Mouse (Mus musculus) 3134 (cell line): ENCODE measurements at regions not wholly inside any gene's neighbourhood (a gene's known extent, or its start where the extent isn't known, plus 50 kb on each side); places are given as distances from the start of the nearest gene placed in this dataset.
"Not testable (repeated sequence)": the region's sequence is repeated elsewhere in the genome, so short reads cannot be mapped to it uniquely, and the experiment has no call there.

Experiments used
- DNase-seq: peaks from one replicate; pipeline ENCODE4 v3.0.0-alpha.2; 2011; ENCODE audit warnings: low spot score; ENCODE audit not compliant: insufficient read length; ENCODE audit errors: extremely low read depth

GRCm38 (mm10) chr13:75483157-75483915 is 223.2 kb upstream of the Ell2 start:
- DNase-seq, result not testable (repeated sequence)

GRCm38 (mm10) chr13:75484252-75484651 is 222.3 kb upstream of the Ell2 start:
- not testable (repeated sequence) for DNase-seq

- DNase-seq, result no peak
Measured at GRCm38 (mm10) chr13:75501530-75501929, 205.0 kb upstream of the Ell2 start.

GRCm38 (mm10) chr13:75503394-75503793 is 203.2 kb upstream of the Ell2 start:
- no peak for DNase-seq

DNA sequence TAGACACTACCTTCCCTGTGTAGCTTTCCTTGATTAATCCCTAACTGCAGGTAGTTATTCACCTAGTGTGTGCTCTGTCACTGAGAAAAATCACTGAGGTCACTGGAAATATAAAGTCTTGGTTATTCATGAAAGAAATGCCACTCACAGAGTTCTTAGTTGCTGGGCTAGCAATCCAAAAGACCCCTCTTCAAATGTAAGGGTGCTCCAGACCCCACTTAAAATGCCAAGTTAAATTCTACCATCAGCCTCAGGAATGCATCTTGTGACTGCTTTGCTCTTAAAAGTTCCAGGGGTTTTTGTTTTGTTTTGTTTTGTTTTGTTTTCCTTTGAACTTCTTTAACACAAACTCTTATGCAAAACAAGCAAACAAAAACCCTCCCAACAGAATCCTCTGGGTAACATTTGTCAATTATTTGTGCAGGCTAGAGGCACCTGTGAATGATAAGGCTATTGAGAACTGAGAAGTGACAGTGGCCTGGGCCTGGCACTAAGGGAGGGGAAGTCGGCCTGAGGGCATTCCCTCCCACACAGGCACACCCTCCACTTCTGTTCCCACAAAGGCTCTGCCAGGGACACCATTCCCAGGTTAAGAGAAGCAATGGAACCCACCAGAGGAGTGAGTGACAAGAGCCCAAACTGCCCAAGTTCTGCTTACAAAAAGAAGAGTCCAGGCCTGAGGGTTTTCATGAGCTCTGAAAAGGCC is 192.1 kb upstream of the Ell2 start:
- DNase-seq, result no peak

DNA sequence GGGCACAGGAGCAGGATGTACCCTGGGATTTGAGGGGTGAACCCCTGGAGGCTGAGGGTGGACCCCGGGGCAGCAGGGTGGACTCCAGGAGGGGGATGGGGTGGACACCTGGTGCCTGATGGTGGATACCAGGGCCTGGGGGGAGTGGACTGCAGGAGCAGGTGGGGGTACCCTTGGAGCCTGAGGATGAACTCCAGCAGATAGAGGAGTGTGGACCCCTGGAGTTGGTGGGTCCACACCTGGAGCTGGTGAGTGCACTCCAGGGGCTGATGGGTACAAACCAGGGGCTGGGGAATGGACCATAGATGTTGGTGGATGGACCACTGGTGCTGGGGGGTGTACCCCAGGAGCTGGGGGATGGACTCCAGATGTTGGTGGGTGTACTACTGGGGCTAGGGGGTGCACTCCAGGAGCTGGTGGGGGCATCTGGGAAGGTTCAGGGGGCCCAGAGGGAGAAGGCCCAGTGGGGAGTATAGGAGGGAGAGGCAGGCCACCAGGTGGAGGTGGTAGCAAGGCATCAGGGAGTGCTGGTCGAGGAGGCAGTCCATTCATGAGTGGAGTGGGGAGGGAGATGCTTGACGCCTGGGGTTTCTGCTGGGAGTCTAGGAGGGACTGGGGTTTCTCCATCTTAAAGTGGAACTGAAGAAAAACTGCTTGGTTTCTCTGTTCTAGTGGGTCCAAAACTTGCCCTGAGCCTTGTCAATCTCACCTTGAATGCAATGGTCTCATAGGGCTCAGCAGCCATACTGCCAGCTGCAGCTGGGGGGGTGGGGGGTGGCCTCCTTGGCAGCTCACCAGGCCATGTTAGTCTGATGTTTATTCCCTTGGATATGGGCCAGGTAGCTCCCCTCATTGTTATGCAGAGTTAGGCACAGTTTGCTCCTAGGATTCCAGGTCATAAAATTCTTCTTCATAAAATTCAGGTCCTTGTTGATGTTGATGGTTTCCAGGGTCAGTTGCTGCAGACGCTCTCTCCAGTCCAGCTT is 183.0 kb upstream of the Ell2 start:
- no peak for DNase-seq

DNA sequence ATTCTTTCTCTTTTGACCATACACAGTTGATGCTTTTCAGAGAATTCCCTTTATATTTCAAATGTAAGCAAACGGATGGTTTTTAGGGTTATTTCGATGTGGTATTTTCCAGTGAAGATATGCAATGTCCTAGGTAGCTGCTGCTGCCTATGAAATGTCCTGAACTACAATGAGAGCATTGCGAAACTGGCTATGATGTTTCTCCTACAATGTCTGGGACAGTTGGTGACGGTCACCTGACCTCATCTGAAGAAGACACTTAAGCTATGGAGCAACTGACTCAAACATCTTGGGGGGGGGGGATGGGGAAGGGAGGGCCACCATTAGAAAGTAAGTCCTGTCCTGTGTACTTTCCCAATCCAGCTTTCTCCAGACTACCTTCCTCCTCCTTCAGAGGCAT is 182.1 kb upstream of the Ell2 start:
- DNase-seq, result no peak

GRCm38 (mm10) chr13:75531566-75531965 is 175.0 kb upstream of the Ell2 start:
- DNase-seq, result no peak

GRCm38 (mm10) chr13:75541446-75541845 is 165.1 kb upstream of the Ell2 start:
- DNase-seq, result no peak

- DNase-seq, result no peak
Measured at GRCm38 (mm10) chr13:75542253-75542945, 164.2 kb upstream of the Ell2 start.

DNA sequence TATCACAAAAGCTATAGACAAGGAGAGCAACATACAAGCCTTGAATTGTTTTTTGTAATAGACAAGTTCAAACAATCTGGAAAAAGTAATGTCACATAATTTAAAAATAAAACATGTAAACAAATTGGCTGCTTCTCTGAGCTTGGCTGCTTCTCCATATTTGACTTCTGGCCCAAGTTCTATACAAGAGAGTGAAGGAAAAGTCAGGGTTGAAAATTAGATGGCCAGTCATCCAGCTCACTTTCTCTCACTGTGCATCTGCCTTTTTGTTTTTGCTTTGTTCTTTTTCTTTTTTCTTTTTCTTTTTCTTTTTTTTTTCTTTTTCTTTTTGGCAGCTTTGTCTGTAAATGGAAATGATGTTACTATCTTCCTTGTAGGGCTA is 163.6 kb upstream of the Ell2 start:
- DNase-seq, result no peak

- no peak for DNase-seq
Measured at GRCm38 (mm10) chr13:75543595-75543994, 163.0 kb upstream of the Ell2 start.

GRCm38 (mm10) chr13:75544728-75545127 is 161.8 kb upstream of the Ell2 start:
- DNase-seq, result no peak

GRCm38 (mm10) chr13:75547791-75548190 is 158.8 kb upstream of the Ell2 start:
- no peak for DNase-seq

DNA sequence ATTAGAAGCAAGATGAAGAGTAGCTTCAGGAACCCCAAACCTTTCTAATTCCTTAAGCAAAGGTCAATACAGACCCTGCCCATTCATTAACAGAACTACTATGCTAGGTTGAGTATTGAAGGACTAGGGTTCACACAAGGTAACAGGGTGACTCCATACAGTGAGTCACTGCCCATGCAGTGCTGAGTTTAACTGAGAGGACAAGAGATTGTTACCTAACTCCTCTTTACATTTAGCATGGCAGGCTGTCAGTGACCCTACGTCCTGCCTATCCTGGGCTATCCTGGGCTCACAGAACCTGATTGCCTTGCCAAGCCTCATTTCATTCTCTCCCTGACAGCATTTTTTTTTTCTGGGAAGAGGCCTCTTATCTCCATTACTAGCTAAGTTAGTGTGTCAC is 127.6 kb upstream of the Ell2 start:
- no peak for DNase-seq

DNA sequence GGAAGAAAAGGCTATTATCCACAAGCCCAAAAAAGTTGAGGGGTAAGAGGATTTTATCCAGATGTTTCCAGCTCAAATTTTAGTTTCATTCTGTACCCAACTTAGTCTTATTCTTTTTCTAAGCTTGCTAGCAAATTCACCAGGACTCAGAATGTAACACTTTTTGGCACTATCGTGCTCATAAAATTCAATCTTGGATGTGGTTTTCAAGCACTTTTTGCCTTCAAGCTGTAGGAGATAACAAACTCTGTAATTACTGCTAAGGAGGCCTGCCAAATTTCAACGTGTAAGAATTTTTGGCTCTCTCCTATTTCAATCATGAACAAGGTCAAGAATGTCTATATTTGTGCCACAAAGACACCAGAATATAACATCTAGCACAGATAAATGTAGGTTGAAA is 115.7 kb upstream of the Ell2 start:
- no peak for DNase-seq

GRCm38 (mm10) chr13:75596856-75597255 is 109.7 kb upstream of the Ell2 start:
- no peak for DNase-seq

DNA sequence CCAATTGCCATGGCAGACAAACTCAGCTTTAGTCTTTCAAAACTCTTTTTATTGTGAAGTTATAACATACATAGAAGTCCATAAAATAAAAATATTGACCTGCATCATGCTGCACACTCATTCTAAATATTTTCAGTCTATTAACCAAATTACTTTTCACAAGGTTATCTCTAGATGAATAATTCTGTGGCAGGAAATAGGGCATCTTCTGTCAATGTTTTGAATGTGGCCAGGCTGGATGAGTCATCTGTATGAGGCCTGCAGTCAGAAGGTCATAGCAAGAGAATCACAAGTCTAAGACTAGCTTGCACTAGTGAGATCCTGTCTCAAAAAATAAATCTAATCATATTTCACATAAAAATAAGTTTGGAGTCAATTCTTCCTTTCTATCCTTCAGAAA is 108.4 kb upstream of the Ell2 start:
- no peak for DNase-seq

DNA sequence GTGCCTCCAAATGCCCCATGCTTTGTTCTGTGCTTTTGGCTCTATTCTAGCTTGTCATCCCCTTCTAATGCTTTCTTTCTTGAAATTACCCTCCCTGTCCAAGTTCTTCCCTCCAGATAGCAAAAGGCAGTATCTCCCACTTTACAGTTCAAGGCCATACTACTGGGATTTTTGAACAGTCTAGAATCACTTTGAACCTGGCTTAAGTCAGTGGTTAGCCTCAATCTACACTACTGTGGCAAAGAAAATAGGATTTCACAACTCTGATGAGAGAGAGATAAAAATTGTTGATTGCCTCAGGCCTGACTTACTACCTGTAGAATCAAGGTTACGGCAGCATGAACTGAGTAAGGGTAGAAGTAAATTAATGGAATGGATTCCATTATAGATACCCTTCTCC is 107.9 kb upstream of the Ell2 start:
- DNase-seq, result no peak

- no peak for DNase-seq
Measured at GRCm38 (mm10) chr13:75623229-75623628, 83.3 kb upstream of the Ell2 start.

DNA sequence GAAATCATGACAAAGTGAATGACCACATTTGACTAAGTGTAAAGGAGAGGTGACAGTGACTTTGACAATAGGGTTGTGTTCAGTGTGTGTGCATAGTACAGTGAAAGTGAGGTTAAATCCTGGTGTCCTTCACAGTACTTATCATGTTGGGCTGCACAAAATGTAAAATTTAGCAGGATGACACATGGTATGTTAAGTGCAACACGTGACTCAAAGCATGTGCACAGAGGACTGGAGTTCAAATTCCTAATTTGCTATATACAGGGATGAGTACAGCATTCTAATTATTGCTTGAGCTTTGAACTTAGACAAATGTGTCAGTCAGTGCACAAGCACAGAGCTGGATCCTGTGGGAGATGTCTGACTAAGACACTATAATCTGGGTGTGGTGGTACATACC is 79.2 kb upstream of the Ell2 start:
- DNase-seq, result no peak
